Mouse (Mus musculus) adrenal gland, postnatal 36 days (tissue): ENCODE data around the gene Tmem130. TPM values are rescaled to one million over a fixed set of nuclear protein-coding genes. Genes with fewer than 3 reads are reported as not detected.

Source experiments
- DNase-seq, 2 experiments: peaks; one replicate each; pipeline ENCODE4 v3.0.0; 2021; ENCODE audit warnings: mixed read lengths in 1 of 2
- total RNA-seq, 2 experiments: library from RNA; stranded (reverse); gene quantifications; 2 replicates each; pipeline ENCODE4 v1.2.3; 2021

Tmem130 gene
- total RNA-seq, 2 experiments from 2014 or later: 23.4 to 30.9 TPM

GRCm38 (mm10) chr5:144733953-144734352, 27.7 kb downstream of the Tmem130 start:
- DNase-seq: peak; percentile 61 to 67

GRCm38 (mm10) chr5:144729216-144729615, 32.4 kb downstream of the Tmem130 start:
- no peak for DNase-seq

- no peak for DNase-seq
Measured at GRCm38 (mm10) chr5:144728237-144728636, 33.4 kb downstream of the Tmem130 start.

GRCm38 (mm10) chr5:144727119-144727518, 34.5 kb downstream of the Tmem130 start:
- peak; percentile 80 to 86 for DNase-seq

GRCm38 (mm10) chr5:144725554-144725953, 36.1 kb downstream of the Tmem130 start:
- no peak for DNase-seq

GRCm38 (mm10) chr5:144724926-144725325, 36.7 kb downstream of the Tmem130 start:
- DNase-seq: no peak

GRCm38 (mm10) chr5:144720281-144720680, 41.3 kb downstream of the Tmem130 start:
- no peak for DNase-seq

- no peak for DNase-seq
Measured at GRCm38 (mm10) chr5:144719781-144720180, 41.8 kb downstream of the Tmem130 start.

GRCm38 (mm10) chr5:144717186-144717585, 44.4 kb downstream of the Tmem130 start:
- peak in 1 of 2 experiments; percentile 61 for DNase-seq

GRCm38 (mm10) chr5:144713371-144713770, 48.2 kb downstream of the Tmem130 start:
- DNase-seq: no peak

GRCm38 (mm10) chr5:144707603-144708002, 54.0 kb downstream of the Tmem130 start:
- DNase-seq: peak in 1 of 2 experiments; percentile 42

- no peak for DNase-seq
Measured at GRCm38 (mm10) chr5:144703464-144704368, 57.9 kb downstream of the Tmem130 start.

GRCm38 (mm10) chr5:144695289-144696060, 66.1 kb downstream of the Tmem130 start:
- no peak for DNase-seq

- peak; percentile 15 to 25 for DNase-seq
Measured at GRCm38 (mm10) chr5:144694161-144694560, 67.5 kb downstream of the Tmem130 start.

GRCm38 (mm10) chr5:144691421-144691820, 70.2 kb downstream of the Tmem130 start:
- no peak for DNase-seq

GRCm38 (mm10) chr5:144688371-144688770, 73.2 kb downstream of the Tmem130 start:
- peak in 1 of 2 experiments; percentile 2 for DNase-seq

Other genes with a start within 250 kb of the Tmem130 start
- under 1 TPM; 0.56 TPM for gene Nptx2, start 215.9 kb downstream of the Tmem130 start, total RNA-seq
- gene Trrap, start 5.9 kb upstream of the Tmem130 start, total RNA-seq: 100 to 1,000 TPM in 1 of 2 experiments, 10 to 100 TPM in 1; 96.7 to 105 TPM
- 10 to 100 TPM; 18.6 to 24.8 TPM for gene Smurf1, start 204.0 kb upstream of the Tmem130 start, total RNA-seq